Mouse (Mus musculus) urinary bladder, postnatal 10 days (tissue): ENCODE results near the gene Olfr1278.
"Not testable (repeated sequence)": the region's sequence is repeated elsewhere in the genome, so short reads cannot be mapped to it uniquely, and the experiment has no call there.

Source experiments
- DNase-seq: peaks from one replicate; pipeline ENCODE4 v3.0.0; 2022; ENCODE audit warnings: low spot score

The Olfr1278 gene

DNA sequence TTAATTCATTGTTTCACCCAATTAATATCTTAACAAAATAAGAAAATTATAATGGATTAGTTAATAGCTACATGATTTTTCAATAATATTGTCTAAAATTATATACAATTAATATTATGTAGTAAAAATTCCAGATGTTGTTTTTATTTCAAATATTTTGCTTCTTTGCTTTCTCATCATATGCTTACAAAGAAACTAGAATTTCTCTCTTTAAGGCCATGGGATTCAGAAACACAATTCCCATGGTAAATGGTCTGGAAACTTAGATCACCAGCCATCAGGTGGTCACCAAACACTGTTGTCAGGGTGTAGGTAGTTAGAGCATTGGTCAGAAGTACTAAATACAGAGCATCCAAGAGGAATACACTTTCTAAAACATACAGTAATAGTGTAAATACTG is at the start of gene Olfr1278:
TSS of gene Olfr1278 (plus strand) at position 301 of the 400 bp plus-strand sequence.
- no peak for DNase-seq

DNA sequence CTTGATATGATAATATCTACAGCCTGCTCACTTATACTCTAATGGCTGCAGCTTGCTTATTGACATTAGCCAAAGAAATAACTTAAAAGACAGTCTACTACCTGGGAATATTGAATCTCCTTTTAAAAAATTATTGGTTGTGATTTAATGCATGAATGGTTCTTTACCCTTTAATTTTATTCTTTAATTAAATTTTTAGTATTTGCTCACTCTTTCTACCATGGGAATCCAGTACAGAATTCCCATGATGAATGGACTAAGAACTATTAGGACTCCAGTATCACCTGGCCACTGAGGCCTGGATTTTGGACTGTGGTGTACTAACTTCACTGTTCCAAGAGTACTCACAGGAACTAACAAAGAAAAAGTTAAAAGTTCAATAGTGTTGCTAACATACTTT is 35.7 kb upstream of the Olfr1278 start, which contains the start of gene Olfr1276:
TSS of gene Olfr1276 (plus strand) at position 301 of the 400 bp plus-strand sequence.
- no peak for DNase-seq

DNA sequence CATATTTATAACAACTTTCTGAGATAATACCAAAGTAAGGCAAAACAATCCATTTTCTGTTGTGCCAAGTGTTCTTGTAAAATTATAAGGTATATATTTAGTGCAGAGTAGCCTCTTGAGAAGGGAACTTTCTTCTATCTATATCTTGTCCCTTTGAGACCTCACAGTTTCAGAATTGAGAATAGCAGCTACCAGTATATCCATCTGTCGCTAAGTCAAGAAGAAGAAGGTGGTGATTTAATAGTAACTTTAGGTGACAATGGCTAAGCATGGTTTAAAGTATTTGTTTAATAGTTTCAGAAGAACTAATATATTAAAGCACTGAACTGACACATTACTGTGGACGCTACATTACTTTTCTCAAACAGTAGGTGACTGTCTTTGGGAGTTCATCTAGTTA is 15.9 kb upstream of the Olfr1278 start, which contains the start of gene Olfr1277:
TSS of gene Olfr1277 (minus strand) at position 101 of the 400 bp plus-strand sequence.
- DNase-seq, result no peak

DNA sequence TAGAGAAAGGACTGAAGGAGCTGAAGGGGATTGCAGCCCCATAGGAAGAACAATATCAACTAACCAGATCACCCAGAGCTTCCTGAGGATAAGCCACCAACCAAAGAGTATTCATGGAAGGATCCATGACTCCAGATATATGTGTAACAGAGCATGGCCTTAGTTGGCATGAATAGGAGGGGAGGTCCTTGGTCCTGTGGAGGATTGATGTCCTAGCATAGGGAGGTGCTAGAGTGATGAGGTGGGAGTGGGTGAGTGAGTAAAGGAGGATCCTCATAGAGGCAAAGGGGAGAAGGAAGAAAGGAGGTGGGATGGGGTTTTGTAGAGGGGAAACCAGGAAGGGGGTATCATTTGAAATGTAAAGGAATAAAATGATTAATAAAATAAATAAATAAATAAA is 8.6 kb downstream of the Olfr1278 start:
- no peak for DNase-seq

DNA sequence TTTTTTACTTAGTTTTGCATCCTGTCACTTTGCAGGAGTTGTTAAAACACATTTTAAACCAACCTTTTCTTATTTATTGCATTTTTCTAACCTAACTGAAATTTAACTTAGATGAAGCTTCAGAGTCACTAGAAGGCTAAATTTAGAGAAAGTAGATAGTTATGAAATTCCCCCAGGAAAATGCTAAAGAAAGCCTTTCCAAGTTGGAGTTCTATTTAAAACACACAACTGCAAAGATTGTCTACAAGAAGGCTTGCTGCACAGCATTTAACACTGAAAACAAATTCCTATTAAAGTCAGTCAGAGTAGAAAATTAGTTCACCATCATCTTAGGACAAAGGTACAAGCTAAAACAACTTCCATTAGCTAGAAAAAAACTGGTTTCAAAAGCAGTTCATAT is 10.4 kb downstream of the Olfr1278 start, which contains the start of gene Olfr1279:
TSS of gene Olfr1279 (plus strand) at position 262 of the 400 bp plus-strand sequence.
- DNase-seq, result no peak

DNA sequence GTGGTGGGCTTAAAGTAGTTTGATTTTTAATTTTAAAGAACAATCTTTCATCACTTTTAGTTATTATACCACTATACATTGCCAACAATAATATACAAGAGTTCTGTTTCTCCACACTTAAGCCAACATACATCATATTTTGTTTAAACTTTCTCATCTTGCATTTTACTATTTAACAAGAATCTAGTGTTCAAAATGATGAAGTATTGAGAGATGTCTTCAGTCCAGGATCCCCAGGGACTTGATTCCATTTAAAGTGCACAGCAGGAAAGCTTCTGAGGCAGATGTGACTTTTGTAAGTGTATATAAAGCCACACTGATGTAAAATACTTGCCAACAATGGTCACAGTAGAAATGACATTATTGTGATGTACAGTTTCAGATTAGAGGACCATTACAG is 23.8 kb downstream of the Olfr1278 start, which contains the start of gene Olfr1280:
TSS of gene Olfr1280 (plus strand) at position 301 of the 400 bp plus-strand sequence.
- DNase-seq, result no peak

DNA sequence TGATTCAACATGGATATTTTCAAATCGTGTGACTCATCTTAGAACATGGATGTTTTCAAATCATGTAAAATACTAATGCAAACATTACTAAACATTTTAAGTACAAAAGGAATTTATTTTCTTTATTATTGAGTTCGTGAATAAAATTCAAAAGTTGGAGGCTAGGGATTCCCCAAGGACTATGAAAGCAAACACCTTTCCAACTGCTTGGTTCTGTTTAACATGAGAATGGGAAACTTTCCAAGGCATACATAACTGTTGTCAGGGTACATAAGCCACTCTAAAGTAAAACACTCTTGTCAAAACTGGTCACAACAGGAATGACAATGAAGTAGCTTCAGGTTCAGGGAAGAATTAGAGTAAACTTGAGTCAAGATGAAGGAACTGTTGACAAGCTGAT is 36.3 kb downstream of the Olfr1278 start, which contains the start of gene Olfr1281:
TSS of gene Olfr1281 (plus strand) at position 301 of the 400 bp plus-strand sequence.
- DNase-seq, result no peak

DNA sequence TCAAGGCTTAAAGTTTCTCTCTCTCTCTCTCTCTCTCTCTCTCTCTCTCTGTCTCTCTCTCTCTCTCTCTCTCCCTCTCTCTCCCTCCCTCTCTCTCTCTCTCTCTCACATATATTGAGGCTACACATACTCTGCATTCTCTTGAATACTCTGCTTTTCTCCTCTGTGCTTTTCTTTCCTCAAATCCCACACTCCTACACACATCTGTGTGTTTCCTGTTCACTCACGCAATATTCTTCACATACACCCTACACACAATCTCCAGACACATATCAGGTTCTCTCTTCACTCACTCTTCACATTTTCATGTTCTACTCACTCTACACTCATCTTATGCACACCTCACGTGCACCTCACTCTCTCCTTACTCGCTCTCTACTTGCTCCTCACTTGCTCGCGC is 43.8 kb downstream of the Olfr1278 start:
- DNase-seq, result not testable (repeated sequence)

DNA sequence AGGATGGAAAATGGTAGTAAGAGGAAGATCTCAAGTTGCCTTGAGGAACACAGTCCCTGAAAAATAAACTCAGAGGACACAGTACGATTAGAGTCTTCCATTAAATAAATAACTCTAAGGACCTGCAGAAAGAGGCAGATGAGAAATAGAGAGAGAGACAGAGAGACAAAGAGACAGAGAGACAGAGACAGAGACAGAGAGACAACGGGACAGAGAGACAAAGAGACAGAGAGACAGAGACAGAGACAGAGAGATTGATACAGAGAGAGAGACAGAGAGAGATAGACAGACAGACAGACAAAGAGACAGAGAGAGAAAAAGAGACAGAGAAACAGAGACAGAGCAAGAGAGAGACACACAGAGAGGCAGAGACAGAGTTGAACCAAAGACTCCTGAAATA is 46.0 kb downstream of the Olfr1278 start, which contains the start of gene Olfr1282:
TSS of gene Olfr1282 (minus strand) at position 101 of the 400 bp plus-strand sequence.
- no peak for DNase-seq
